Mouse (Mus musculus): ENCODE data around the gene Mccc2.

GRCm38 (mm10) chr13:100001790-100002196 lies 13.6 kb downstream of the Mccc2 start:
- peak; percentile 48 for TF ChIP-seq CTCF (IDR thresholded peaks at IDR 0.05; ENCODE audit: insufficient read depth, low read depth, low read length)
- TF ChIP-seq POLR2A (IDR thresholded peaks at IDR 0.05; ENCODE audit: insufficient read depth, low read depth, low read length), result no peak
